Mouse (Mus musculus) left cerebral cortex, adult 2 months (tissue): ENCODE measurements at regions not wholly inside any gene's neighbourhood (a gene's known extent, or its start where the extent isn't known, plus 50 kb on each side); places are given as distances from the start of the nearest gene placed in this dataset.
"Not testable (repeated sequence)": the region's sequence is repeated elsewhere in the genome, so short reads cannot be mapped to it uniquely, and the experiment has no call there.

Source experiments
- DNase-seq, 2 experiments: peaks; one replicate each; pipeline ENCODE4 v3.0.0; 2021 to 2022; ENCODE audit warnings: low spot score in 2 of 2, mixed read lengths in 1 of 2; ENCODE audit errors: extremely low spot score in 1 of 2
- H3K27ac ChIP-seq: fragments of 200-600 bp; 2 replicates; pipeline ENCODE4 v1.8.1; 2022
- H3K4me3 ChIP-seq: fragments of 200-600 bp; 2 replicates; pipeline ENCODE4 v1.8.1; 2022
- CTCF ChIP-seq: fragments of 200-600 bp; IDR thresholded peaks from 2 replicates; pipeline ENCODE4 v1.8.1; 2022; ENCODE audit warnings: antibody characterized with exemption, mild to moderate bottlenecking, moderate library complexity
- intact Hi-C: fragments of 180-260 bp; cut with DNase I; formaldehyde crosslinking; loops from one replicate; pipeline ENCODE4 v1.15.1; 2025

DNA sequence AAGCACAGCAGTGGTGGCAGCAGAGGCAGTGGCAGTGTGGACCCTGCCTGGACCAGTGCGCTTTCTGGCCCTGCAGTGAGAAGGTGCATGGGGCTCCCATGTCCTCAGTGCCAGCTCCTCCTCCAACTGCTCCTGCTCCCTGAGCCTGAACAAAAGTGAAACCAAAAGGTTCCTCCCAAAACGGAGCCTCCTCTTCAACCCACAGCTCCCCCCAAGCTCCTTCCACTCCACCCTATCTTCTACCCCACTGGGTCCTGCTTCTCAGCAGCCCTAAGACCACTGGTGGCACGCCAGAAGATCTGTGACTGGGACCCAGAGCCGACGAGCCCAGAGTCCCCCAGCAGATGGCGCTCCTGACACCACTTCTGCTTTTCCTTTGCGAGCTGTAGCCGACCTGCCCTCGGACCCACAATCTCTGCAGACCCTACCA is 63.5 kb upstream of the Fcho1 start:
- H3K4me3 ChIP-seq, result peak overlapping the region; percentile 32; the same call in 1 of the 2 replicates
- H3K27ac ChIP-seq, intact Hi-C loops, DNase-seq: not testable (repeated sequence)
- TF ChIP-seq CTCF, result peak; percentile 23

GRCm38 (mm10) chr8:71780624-71781023 is 55.1 kb upstream of the Fcho1 start:
- DNase-seq, intact Hi-C loops, H3K4me3 ChIP-seq, H3K27ac ChIP-seq: not testable (repeated sequence)

- H3K27ac ChIP-seq, intact Hi-C loops, H3K4me3 ChIP-seq, DNase-seq: not testable (repeated sequence)
Observed at GRCm38 (mm10) chr8:71779824-71780223, 54.3 kb upstream of the Fcho1 start.

DNA sequence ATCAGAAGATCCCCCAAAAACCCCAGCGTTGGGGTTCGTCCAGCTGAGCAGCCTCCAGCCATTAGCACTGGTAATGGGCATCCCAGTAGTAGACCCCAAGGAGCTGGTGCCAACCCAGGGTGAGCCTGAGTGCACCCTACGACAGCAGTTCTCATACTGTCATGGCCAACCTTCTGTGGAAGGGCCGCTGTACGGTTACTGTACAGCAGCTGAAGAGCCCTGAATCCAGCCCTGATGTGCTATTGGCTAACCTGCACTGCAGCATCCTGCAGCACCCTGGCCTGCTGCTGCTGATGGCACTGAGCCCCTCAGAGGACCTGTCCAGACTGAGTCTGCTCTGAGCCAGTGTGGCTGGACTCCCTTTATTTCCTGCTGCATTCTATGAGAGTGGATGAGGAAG is 53.9 kb upstream of the Fcho1 start:
- H3K4me3 ChIP-seq, DNase-seq, H3K27ac ChIP-seq, intact Hi-C loops: not testable (repeated sequence)

- no peak overlapping the region for H3K27ac ChIP-seq
- no peak for DNase-seq
- H3K4me3 ChIP-seq, result no peak overlapping the region
- TF ChIP-seq CTCF, result no peak
- intact Hi-C loops, result no loop called here
Observed at GRCm38 (mm10) chr8:71778916-71779315, 53.4 kb upstream of the Fcho1 start.
